8 mouse cellular contexts compared by ENCODE assay signal in genomic region chr15:89429352-89430221, GRCm38 (mm10). TPM values are rescaled to one million over a fixed set of nuclear protein-coding genes. Genes with fewer than 3 reads are reported as not detected.
A peak's percentile ranks its signal among the peaks of the same experiment; 100 is the strongest.
DNase-seq lines count a peak whose midpoint lies in the region; ATAC-seq lines count a peak whose summit lies in the region.

TSS of gene C730034F03Rik (plus strand) at chr15:89429589.
TSS of gene Gm44502 (minus strand) at chr15:89429696.
TSS of gene Chkb (minus strand) at chr15:89429908.

- H3K4me3 ChIP-seq in hindbrain, embryonic 16.5 days (ENCODE audit: low read length) = peak within 1 kb of the TSS; percentile 68
- H3K4me3 ChIP-seq in macrophage (ENCODE audit: inconsistent target) = peak within 1 kb of the TSS; percentile 83

- peak; percentile 97 for ATAC-seq in hindbrain, embryonic 16.5 days

- H3K9ac ChIP-seq in hindbrain, embryonic 16.5 days (ENCODE audit: low read depth, low read length) = peak within 1 kb of the TSS; percentile 88

- H3K27ac ChIP-seq in hindbrain, embryonic 16.5 days (ENCODE audit: low read depth, low read length) = peak within 1 kb of the TSS; percentile 92
- H3K27ac ChIP-seq in macrophage = peak within 1 kb of the TSS; percentile 94

- H3K79me2 ChIP-seq in macrophage (ENCODE audit: inconsistent target) = peaks cover 12% of the 10 kb centered on the region

- peak within 1 kb of the TSS; percentile 95 for H3K4me2 ChIP-seq in hindbrain, embryonic 16.5 days (ENCODE audit: low read length)

- DNase-seq in WW6 (ENCODE audit: low read depth, low spot score) = peak; percentile 57
- DNase-seq in cerebellum, postnatal 4 days (ENCODE audit: low spot score in 2 of 2) = peak; percentile 75 to 88
- peak; percentile 91 for DNase-seq in gastrocnemius, adult 18-20 months (ENCODE audit: low spot score)
- peak; percentile 92 to 95 for DNase-seq in left cerebral cortex, adult 18-20 months (ENCODE audit: low spot score in 2 of 2)
- DNase-seq in right cerebral cortex, adult 18-20 months = peak; percentile 96
- peak; percentile 61 for DNase-seq in urinary bladder, postnatal 10 days (ENCODE audit: low spot score)

- H3K4me1 ChIP-seq in hindbrain, embryonic 16.5 days (ENCODE audit: control insufficient read depth, insufficient read depth, low read depth, low read length) = peaks cover 11% of the 10 kb centered on the region

- WGBS in hindbrain, embryonic 16.5 days = under 1% methylated on average over 70 of the region's 70 CpGs
- WGBS in macrophage (ENCODE audit: missing documents) = under 1% methylated on average over 57 of the region's 70 CpGs

- H3K27me3 ChIP-seq in hindbrain, embryonic 16.5 days (replicated peaks; ENCODE audit: control insufficient read depth, insufficient read depth, low read length) = no peaks in the 10 kb centered on the region

- peaks cover 14% of the 10 kb centered on the region for H3K36me3 ChIP-seq in hindbrain, embryonic 16.5 days (ENCODE audit: control insufficient read depth, insufficient read depth, low read length)
- peaks cover 20% of the 10 kb centered on the region; the same call in 1 of the 2 replicates for H3K36me3 ChIP-seq in macrophage (ENCODE audit: inconsistent target)

- H3K9me3 ChIP-seq in hindbrain, embryonic 16.5 days (ENCODE audit: control insufficient read depth, low read length) = no peaks in the 10 kb centered on the region

RNA-seq across cellular contexts. Expression of gene C730034F03Rik, which starts in this region (rescaled TPM):
- under 1 TPM; 0.23 to 0.28 TPM for total RNA-seq in gastrocnemius, adult 18-20 months (2021)
- 5.3 and 5.9 TPM in 2 replicates for polyA plus RNA-seq in hindbrain, embryonic 16.5 days (2015; fragmentation: Nextera tagmentation; extraction: Ambion mirVana)
- 1 to 10 TPM; 1.6 to 2.0 TPM for total RNA-seq in left cerebral cortex, adult 18-20 months (2021)
- 1 to 10 TPM; 1.3 to 8.1 (median 2.3) TPM for total RNA-seq in macrophage (2018; cell fraction: chromatin; rRNA removed)
- 1 to 10 TPM in 1 of 26 experiments, under 1 TPM in 21, not detected in 4; 0.11 to 1.9 (median 0.37) TPM for total RNA-seq in macrophage (2018; cell fraction: cytosol; rRNA removed)
- total RNA-seq in macrophage (2018; cell fraction: nucleus; rRNA removed) = 10 to 100 TPM in 3 of 26 experiments, 1 to 10 TPM in 22, under 1 TPM in 1; 0.96 to 14.0 (median 3.6) TPM
- 0.40 to 0.83 TPM (median 0.54 TPM) in 3 replicates for polyA plus RNA-seq in macrophage (2018)

RNA-seq across cellular contexts. Expression of gene Gm44502, which starts in this region (rescaled TPM):
- under 1 TPM in 1 of 2 experiments, not detected in 1; 0.52 TPM for total RNA-seq in gastrocnemius, adult 18-20 months (2021)
- 0.11 TPM in 1 of 2 replicates, not detected in the other for polyA plus RNA-seq in hindbrain, embryonic 16.5 days (2015; fragmentation: Nextera tagmentation; extraction: Ambion mirVana)
- under 1 TPM in 1 of 2 experiments, not detected in 1; 0.09 TPM for total RNA-seq in left cerebral cortex, adult 18-20 months (2021)
- total RNA-seq in macrophage (2018; cell fraction: chromatin; rRNA removed) = 1 to 10 TPM in 24 of 26 experiments, under 1 TPM in 1, not detected in 1; 0.99 to 5.0 (median 3.0) TPM
- total RNA-seq in macrophage (2018; cell fraction: cytosol; rRNA removed) = under 1 TPM in 14 of 26 experiments, not detected in 12; 0.03 to 0.22 (median 0.08) TPM
- 1 to 10 TPM in 15 of 26 experiments, under 1 TPM in 10, not detected in 1; 0.49 to 6.1 (median 1.2) TPM for total RNA-seq in macrophage (2018; cell fraction: nucleus; rRNA removed)
- polyA plus RNA-seq in macrophage (2018) = 0.07 to 0.42 TPM in 2 of 3 replicates, not detected in the other

RNA-seq across cellular contexts. Expression of gene Chkb, which starts in this region (rescaled TPM):
- total RNA-seq in gastrocnemius, adult 18-20 months (2021) = 10 to 100 TPM; 19.7 to 27.0 TPM
- polyA plus RNA-seq in hindbrain, embryonic 16.5 days (2015; fragmentation: Nextera tagmentation; extraction: Ambion mirVana) = 82.1 and 85.6 TPM in 2 replicates
- total RNA-seq in left cerebral cortex, adult 18-20 months (2021) = 10 to 100 TPM; 42.7 to 45.2 TPM
- total RNA-seq in macrophage (2018; cell fraction: chromatin; rRNA removed) = 100 to 1,000 TPM; 165 to 422 (median 231) TPM
- 10 to 100 TPM; 18.0 to 54.2 (median 29.9) TPM for total RNA-seq in macrophage (2018; cell fraction: cytosol; rRNA removed)
- total RNA-seq in macrophage (2018; cell fraction: nucleus; rRNA removed) = 100 to 1,000 TPM; 102 to 409 (median 198) TPM
- polyA plus RNA-seq in macrophage (2018) = 26.6 to 54.6 TPM (median 36.7 TPM) in 3 replicates

Comparison
In these comparisons a context has a peak if more than half of its experiments do, and no peak if none do; other contexts are left out.
1. Peak in every context shown above with its lines: DNase-seq, ATAC-seq, H3K4me3 ChIP-seq and H3K27ac ChIP-seq.